Mouse (Mus musculus) kidney, postnatal 0 days (tissue): ENCODE data around the gene Ankrd27. TPM values are rescaled to one million over a fixed set of nuclear protein-coding genes. Genes with fewer than 3 reads are reported as not detected.

Experiments
- ATAC-seq: fragments of 200-750 bp; cut with Nextera tagmentation; replicated peaks from 2 replicates; pipeline ENCODE4 v1.8.0; 2017; ENCODE audit warnings: low read depth, moderate number of reproducible peaks, moderate TSS enrichment, moderate library complexity; ENCODE audit not compliant: low FRiP score
- DNase-seq: peaks from one replicate; pipeline ENCODE4 v3.0.0-alpha.2; 2016; ENCODE audit warnings: low spot score
- H3K27ac ChIP-seq: fragments of 300-500 bp; sonication (generic); 2 replicates; pipeline ENCODE4 v1.5.1; 2014; ENCODE audit warnings: mild to moderate bottlenecking
- H3K27me3 ChIP-seq: fragments of 300-500 bp; sonication (generic); 2 replicates; pipeline ENCODE4 v1.6.1; 2014; ENCODE audit warnings: low read length, mixed read lengths; ENCODE audit not compliant: insufficient read depth
- H3K36me3 ChIP-seq: fragments of 300-500 bp; sonication (generic); 2 replicates; pipeline ENCODE4 v1.6.1; 2014; ENCODE audit warnings: low read length, mixed read lengths; ENCODE audit not compliant: insufficient read depth
- H3K4me1 ChIP-seq: fragments of 300-500 bp; sonication (generic); replicated peaks from 2 replicates; pipeline ENCODE4 v1.6.1; 2014; ENCODE audit warnings: antibody characterized with exemption, low read length, mixed read lengths; ENCODE audit not compliant: insufficient read depth
- H3K4me2 ChIP-seq: fragments of 300-500 bp; sonication (generic); 2 replicates; pipeline ENCODE4 v1.6.1; 2014; ENCODE audit warnings: mild to moderate bottlenecking, low read length, moderate library complexity, mixed read lengths
- H3K4me3 ChIP-seq: fragments of 300-500 bp; sonication (generic); replicated peaks from 2 replicates; pipeline ENCODE4 v1.5.1; 2014; ENCODE audit warnings: low read depth, low read length
- H3K9ac ChIP-seq: fragments of 300-500 bp; sonication (generic); 2 replicates; pipeline ENCODE4 v1.6.1; 2014; ENCODE audit warnings: low read depth, low read length
- H3K9me3 ChIP-seq: fragments of 300-500 bp; sonication (generic); replicated peaks from 2 replicates; pipeline ENCODE4 v1.6.1; 2016; ENCODE audit warnings: low read length, inconsistent platforms, mixed read lengths
- CTCF ChIP-seq: IDR thresholded peaks from 2 replicates; pipeline ENCODE4 v1.5.1; 2016; ENCODE audit warnings: antibody characterized with exemption, low read depth, mild to moderate bottlenecking, moderate library complexity
- WGBS: fragments of 180-500 bp; shearing (Covaris S2); extraction: QIAGEN DNeasy Blood & Tissue Kit; methylation state at CpG from one replicate; pipeline ENCODE4 v1.1.7; 2014; 5-methylcytosine and 5-hydroxymethylcytosine counted together
- polyA plus RNA-seq: library from polyadenylated mRNA; unstranded; fragments of >200 nt; fragmentation: Nextera tagmentation; extraction: Ambion mirVana; gene quantifications from 2 replicates; pipeline ENCODE4 v1.2.1, GENCODE M21; 2015

Ankrd27 gene
- polyA plus RNA-seq, 1 experiment from 2014 or later: 18.5 TPM

GRCm38 (mm10) chr7:35622626-35623025 lies 36.6 kb downstream of the Ankrd27 start:
- WGBS: 91% methylated on average over 10 of the region's 10 CpGs
- DNase-seq (no peak), ATAC-seq (no peak)
- no peaks in the 10 kb centered on the region for H3K4me1 ChIP-seq
- no peak overlapping the region for H3K9ac ChIP-seq
- H3K36me3 ChIP-seq: peaks cover 38% of the 10 kb centered on the region
- no peaks in the 10 kb centered on the region for H3K27me3 ChIP-seq
- no peak overlapping the region for H3K4me3 ChIP-seq
- no peaks in the 10 kb centered on the region for H3K9me3 ChIP-seq
- H3K4me2 ChIP-seq: no peak overlapping the region
- H3K27ac ChIP-seq: no peak overlapping the region
- no peak for TF ChIP-seq CTCF

GRCm38 (mm10) chr7:35626038-35626437 lies 40.0 kb downstream of the Ankrd27 start:
- H3K9me3 ChIP-seq: no peaks in the 10 kb centered on the region
- H3K9ac ChIP-seq: no peak overlapping the region
- H3K4me3 ChIP-seq: no peak overlapping the region
- TF ChIP-seq CTCF: no peak
- DNase-seq (no peak), ATAC-seq (no peak)
- H3K27ac ChIP-seq: no peak overlapping the region
- 97% methylated on average over 5 of the region's 5 CpGs for WGBS
- H3K4me1 ChIP-seq: no peaks in the 10 kb centered on the region
- no peak overlapping the region for H3K4me2 ChIP-seq
- no peaks in the 10 kb centered on the region for H3K27me3 ChIP-seq
- H3K36me3 ChIP-seq: peaks cover 39% of the 10 kb centered on the region

GRCm38 (mm10) chr7:35627371-35627770 lies 41.3 kb downstream of the Ankrd27 start:
- no peak overlapping the region for H3K27ac ChIP-seq
- DNase-seq: no peak
- H3K4me2 ChIP-seq: no peak overlapping the region
- H3K4me1 ChIP-seq: no peaks in the 10 kb centered on the region
- no peaks in the 10 kb centered on the region for H3K27me3 ChIP-seq
- H3K9ac ChIP-seq: no peak overlapping the region
- no peaks in the 10 kb centered on the region for H3K9me3 ChIP-seq
- no peak for ATAC-seq
- TF ChIP-seq CTCF: no peak
- H3K36me3 ChIP-seq: peaks cover 38% of the 10 kb centered on the region
- WGBS: 72% methylated on average over 10 of the region's 10 CpGs
- H3K4me3 ChIP-seq: no peak overlapping the region

- Histone ChIP-seq H3K36me3 (peaks cover 43% of the 10 kb centered on the region), H3K4me2 (no peak overlapping the region), H3K4me1 (no peaks in the 10 kb centered on the region), H3K9ac (no peak overlapping the region), H3K27me3 (no peaks in the 10 kb centered on the region), H3K9me3 (no peaks in the 10 kb centered on the region), H3K27ac (no peak overlapping the region), H3K4me3 (no peak overlapping the region)
- WGBS: 80% methylated on average over 5 of the region's 5 CpGs
- ATAC-seq (no peak), DNase-seq (peak; percentile 15)
- peak; percentile 77 for TF ChIP-seq CTCF
Observed at GRCm38 (mm10) chr7:35628496-35628895, 42.5 kb downstream of the Ankrd27 start.

GRCm38 (mm10) chr7:35636229-35636628 lies 50.2 kb downstream of the Ankrd27 start:
- no peaks in the 10 kb centered on the region for H3K9me3 ChIP-seq
- TF ChIP-seq CTCF: peak; percentile 73
- WGBS: 61% methylated on average over 6 of the region's 6 CpGs
- H3K4me1 ChIP-seq: no peaks in the 10 kb centered on the region
- H3K9ac ChIP-seq: no peak overlapping the region
- no peak overlapping the region for H3K27ac ChIP-seq
- ATAC-seq (no peak), DNase-seq (peak; percentile 58)
- H3K27me3 ChIP-seq: no peaks in the 10 kb centered on the region
- H3K36me3 ChIP-seq: peaks cover 40% of the 10 kb centered on the region
- no peak overlapping the region for H3K4me2 ChIP-seq
- H3K4me3 ChIP-seq: no peak overlapping the region

- TF ChIP-seq CTCF: no peak
- no peaks in the 10 kb centered on the region for H3K27me3 ChIP-seq
- WGBS: 88% methylated on average over 9 of the region's 9 CpGs
Observed at GRCm38 (mm10) chr7:35636874-35637273, 50.8 kb downstream of the Ankrd27 start.

GRCm38 (mm10) chr7:35640072-35640471 lies 54.0 kb downstream of the Ankrd27 start:
- no peak overlapping the region for H3K27ac ChIP-seq
- H3K4me2 ChIP-seq: no peak overlapping the region
- DNase-seq: no peak
- no peak for TF ChIP-seq CTCF
- no peak overlapping the region for H3K4me3 ChIP-seq
- ATAC-seq: no peak
- H3K36me3 ChIP-seq: peaks cover 54% of the 10 kb centered on the region
- 72% methylated on average over 6 of the region's 6 CpGs for WGBS
- H3K27me3 ChIP-seq: no peaks in the 10 kb centered on the region
- H3K9me3 ChIP-seq: no peaks in the 10 kb centered on the region
- H3K4me1 ChIP-seq: no peaks in the 10 kb centered on the region
- H3K9ac ChIP-seq: no peak overlapping the region

More at GRCm38 (mm10) chr7:35636874-35637273, 50.8 kb downstream of the Ankrd27 start:
- H3K9ac ChIP-seq: no peak overlapping the region
- H3K9me3 ChIP-seq: no peaks in the 10 kb centered on the region
- H3K4me1 ChIP-seq: no peaks in the 10 kb centered on the region
- H3K4me2 ChIP-seq: no peak overlapping the region
- peaks cover 42% of the 10 kb centered on the region for H3K36me3 ChIP-seq
- no peak overlapping the region for H3K27ac ChIP-seq
- no peak overlapping the region for H3K4me3 ChIP-seq
- ATAC-seq (no peak), DNase-seq (no peak)
